Mouse (Mus musculus) layer of hippocampus, postnatal 25 days (tissue): Measurements from ENCODE around the gene Usp2. TPM values are rescaled to one million over a fixed set of nuclear protein-coding genes. Genes with fewer than 3 reads are reported as not detected.
A peak's percentile ranks its signal among the peaks of the same experiment; 100 is the strongest.

Experiments used
- DNase-seq, 2 experiments: peaks; one replicate each; pipeline ENCODE4 v3.0.0; 2022; ENCODE audit warnings: mixed read lengths in 2 of 2, low spot score in 1 of 2; ENCODE audit errors: extremely low spot score in 1 of 2
- total RNA-seq, 2 experiments: library from RNA; stranded (reverse); gene quantifications; 2 replicates each; pipeline ENCODE4 v1.2.3; 2021

Usp2 gene
- total RNA-seq, 2 experiments from 2014 or later = 59.4 to 81.4 TPM

DNA sequence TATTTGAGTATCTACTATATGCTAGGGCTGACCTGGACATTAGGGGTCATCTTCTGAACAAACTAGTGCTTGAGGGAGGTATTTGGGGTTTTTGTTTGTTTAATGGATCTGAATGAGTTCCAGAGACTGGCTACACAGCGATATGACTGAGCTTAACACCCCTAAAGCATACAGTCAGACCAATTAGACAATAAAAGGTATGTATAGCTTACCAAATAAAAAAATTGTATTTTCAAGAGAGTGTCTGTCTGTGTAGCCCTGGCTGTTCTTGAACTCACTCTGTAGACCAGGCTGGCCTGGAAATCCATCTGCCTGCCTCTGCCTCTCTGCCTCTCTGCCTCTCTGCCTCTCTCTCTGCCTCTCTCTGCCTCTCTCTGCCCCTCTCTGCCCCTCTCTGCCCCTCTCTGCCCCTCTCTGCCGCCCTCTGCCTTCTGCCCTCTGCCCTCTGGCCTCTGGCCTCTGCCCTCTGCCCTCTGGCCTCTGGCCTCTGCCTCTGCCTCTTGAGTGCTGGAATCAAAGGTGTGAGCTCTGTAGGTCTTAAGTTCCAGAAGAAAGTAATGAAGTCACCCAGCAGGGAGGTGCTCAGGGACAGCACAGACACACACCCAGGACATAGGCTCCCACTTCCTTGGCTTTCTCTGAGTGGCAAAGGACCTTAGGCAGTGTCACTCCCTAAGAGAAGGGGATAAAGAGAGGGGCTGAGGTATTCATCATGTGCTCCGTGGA, 21.5 kb upstream of the Usp2 start:
- no peak for DNase-seq

DNA sequence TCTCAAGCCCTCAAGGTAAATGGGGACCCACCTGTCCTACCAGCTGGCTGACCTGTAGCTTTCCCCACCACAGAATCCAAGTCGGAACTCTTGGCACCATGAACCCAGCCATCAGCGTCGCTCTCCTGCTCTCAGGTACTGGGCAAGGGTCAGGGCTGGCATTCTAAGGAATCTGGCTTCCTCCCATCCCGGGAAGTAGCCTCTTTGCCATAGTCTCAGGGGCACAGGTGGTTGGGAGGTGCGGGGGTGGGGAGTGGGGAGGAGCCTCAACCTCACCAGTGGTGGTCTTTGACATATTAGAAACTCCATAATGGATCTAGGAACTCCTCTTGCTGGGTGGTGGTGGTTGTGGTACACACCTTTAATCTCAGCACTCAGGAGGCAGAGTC, 20.9 kb upstream of the Usp2 start:
- DNase-seq = no peak

DNA sequence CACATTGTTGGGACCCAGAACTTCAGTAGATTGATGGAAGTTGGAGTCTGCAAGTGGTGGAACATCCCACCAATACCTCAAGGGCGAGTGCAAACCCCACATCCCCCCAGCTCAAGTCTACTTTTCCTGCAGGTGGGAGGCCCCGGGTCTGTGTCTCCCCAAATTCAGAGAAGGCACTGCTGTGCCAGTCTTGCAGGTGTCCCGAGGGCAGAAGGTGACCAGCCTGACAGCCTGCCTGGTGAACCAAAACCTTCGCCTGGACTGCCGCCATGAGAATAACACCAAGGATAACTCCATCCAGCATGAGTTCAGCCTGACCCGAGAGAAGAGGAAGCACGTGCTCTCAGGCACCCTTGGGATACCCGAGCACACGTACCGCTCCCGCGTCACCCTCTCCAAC, 20.4 kb upstream of the Usp2 start:
- no peak for DNase-seq

DNA sequence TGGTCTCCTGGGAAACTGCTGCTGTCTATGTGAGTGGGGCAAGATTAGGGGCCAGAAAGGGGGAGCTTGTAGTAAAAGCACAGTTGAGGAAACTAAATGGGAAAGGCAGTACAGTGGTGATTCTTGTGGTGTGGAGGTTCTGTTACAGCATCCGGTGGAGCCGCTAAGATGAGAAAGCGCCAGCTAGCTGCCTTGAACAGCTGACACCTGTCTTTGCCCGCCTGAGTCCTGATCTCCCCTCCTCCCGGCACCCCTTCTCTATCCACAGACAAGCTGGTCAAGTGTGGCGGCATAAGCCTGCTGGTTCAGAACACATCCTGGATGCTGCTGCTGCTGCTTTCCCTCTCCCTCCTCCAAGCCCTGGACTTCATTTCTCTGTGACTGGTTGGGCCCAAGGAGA, 19.8 kb upstream of the Usp2 start:
- DNase-seq = no peak

DNA sequence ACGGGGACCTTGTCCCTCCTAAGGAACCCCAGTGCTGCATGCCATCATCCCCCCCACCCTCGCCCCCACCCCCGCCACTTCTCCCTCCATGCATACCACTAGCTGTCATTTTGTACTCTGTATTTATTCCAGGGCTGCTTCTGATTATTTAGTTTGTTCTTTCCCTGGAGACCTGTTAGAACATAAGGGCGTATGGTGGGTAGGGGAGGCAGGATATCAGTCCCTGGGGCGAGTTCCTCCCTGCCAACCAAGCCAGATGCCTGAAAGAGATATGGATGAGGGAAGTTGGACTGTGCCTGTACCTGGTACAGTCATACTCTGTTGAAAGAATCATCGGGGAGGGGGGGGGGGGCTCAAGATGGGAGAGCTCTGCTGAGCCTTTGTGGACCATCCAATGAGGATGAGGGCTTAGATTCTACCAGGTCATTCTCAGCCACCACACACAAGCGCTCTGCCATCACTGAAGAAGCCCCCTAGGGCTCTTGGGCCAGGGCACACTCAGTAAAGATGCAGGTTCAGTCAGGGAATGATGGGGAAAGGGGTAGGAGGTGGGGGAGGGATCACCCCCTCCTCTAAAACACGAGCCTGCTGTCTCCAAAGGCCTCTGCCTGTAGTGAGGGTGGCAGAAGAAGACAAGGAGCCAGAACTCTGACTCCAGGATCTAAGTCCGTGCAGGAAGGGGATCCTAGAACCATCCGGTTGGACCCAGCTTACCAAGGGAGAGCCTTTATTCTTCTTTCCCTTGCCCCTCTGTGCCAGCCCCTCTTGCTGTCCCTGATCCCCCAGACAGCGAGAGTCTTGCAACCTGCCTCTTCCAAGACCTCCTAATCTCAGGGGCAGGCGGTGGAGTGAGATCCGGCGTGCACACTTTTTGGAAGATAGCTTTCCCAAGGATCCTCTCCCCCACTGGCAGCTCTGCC, 19.0 kb upstream of the Usp2 start:
- no peak for DNase-seq

- peak in 1 of 2 experiments; percentile 39 for DNase-seq
These were observed 18.1 kb upstream of the Usp2 start for GRCm38 (mm10) chr9:44048541-44049380.

- no peak for DNase-seq
These were observed 17.2 kb upstream of the Usp2 start for GRCm38 (mm10) chr9:44049381-44050165.

DNA sequence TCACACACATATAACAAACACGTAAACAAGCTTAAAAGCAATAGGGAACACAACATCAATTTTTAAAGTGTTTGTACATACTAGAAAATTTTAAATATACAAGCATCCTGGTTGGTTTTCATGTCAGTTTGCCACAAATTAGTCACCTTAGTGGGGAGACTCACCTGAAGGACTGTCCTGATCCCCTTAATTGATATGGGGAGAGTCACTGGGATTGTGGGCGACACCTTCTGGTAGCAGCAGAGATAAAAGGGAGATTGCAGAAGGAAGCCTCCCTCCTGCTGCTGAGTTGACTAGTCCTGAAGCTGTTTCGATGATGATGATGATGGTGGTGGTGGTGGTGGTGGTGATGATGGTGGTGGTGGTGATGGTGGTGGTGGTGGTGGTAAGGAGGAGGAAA, 14.0 kb upstream of the Usp2 start:
- DNase-seq = no peak

- no peak for DNase-seq
These were observed 12.9 kb upstream of the Usp2 start for GRCm38 (mm10) chr9:44053936-44054335.

DNA sequence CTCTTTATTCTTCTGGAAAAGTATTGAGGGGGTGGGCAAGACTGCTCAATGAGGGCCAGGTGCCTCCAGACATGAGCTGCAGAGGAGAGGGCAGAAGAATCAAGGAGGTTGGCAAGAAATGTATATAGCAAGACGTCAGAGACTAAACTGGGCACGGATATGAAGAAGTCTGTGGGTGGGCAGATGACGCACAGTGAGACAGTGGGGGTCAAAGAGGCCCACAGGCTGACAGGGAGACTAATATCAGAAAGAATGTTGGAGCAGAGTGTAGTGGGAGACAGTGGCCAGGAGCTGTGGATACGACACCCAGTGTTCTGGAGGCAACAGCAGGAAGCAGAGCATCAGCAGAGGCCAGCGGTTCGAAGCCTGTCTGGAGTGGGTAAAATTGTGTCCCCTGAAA, 8.2 kb upstream of the Usp2 start:
- no peak for DNase-seq

DNA sequence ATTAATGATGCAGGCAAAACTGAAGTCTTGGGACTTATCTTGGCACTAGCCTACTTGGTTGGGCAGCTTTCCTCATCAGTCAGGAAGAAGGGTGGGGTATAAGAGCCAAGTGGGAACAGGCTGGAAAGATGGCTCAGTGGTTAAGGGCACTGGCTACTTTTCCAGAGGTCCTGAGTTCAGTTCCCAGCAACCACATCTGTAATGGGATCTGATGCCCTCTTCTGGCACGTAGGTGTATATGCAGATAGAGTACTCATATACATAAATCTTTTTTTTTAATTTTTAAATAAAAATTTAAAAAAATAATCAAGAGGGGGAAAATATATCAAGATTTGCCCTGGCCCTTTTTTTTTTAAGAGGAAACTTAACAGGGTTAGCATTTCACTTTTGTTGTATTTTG, 1.6 kb upstream of the Usp2 start:
- no peak for DNase-seq

DNA sequence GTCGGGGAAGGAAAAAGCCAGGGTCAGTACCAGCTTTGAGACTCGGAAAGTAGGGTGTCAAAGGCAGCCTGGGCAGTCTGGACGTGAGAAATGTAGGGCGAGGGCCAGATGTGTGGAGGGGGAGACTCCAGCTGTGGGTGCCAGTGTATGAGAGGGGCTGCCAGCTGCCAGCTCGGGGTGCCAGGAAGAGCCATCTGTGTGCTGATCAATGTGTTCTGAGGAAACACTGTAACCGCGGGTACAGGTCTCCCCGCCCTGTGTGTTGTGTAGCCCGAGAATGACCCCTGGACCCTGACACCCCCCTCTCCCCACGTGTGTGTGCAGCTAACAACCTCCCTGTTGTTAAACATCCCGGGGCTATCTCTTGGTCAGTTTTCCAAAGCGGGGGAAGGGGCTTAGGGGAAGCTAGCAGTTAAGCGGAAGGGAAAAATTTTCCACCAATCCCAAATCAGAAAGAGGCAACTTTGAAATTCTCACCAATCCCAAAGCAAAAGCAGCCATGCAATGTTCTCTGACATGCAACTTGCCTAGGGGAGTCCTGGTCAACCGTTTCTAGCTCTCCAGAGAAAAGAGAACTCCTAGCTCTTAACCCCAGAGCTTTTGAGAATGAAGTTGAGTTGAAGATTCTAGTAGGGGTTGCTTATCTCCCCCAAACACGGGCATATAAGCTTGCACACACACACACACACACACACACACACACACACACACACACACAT, 579 bp downstream of the Usp2 start:
- no peak for DNase-seq

DNA sequence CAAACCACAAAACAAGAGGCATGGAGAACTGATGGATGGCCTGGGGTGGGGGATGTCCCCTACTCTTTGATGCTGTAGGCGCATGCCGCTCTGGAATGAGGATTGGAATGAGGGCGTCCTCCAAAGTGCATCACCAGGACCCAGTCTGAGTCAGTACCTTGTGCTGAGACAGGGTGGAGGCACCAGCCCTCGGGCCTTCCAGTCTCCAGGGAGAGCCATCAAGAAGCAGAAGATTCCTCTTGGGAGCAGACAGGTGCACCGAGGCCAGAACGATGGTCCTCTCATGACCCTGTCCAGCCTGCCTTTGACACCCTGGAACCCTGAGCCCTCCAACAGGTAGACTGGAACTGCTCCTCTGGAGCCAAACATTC, 1.1 kb downstream of the Usp2 start:
- DNase-seq = peak in 1 of 2 experiments; percentile 6

DNA sequence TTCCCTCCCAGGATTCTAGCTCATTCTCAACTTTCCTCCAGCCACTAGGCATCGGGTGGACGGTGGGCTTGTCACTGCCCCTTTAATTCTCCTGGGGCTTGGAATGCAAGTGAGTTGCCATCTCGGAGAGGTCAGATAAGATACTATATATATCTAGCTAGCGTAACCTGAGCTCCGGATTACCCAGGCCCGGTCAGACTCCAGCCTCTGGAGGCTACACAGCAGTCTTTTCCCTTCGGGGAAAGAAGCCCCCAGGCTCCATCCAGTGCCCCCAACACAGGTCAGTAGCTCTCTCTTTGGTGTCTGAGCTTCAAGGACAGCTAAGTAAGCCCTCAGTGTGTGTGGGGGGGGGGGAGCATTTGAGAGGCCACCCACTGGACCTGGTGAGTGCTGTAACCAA, 2.4 kb downstream of the Usp2 start:
- no peak for DNase-seq

DNA sequence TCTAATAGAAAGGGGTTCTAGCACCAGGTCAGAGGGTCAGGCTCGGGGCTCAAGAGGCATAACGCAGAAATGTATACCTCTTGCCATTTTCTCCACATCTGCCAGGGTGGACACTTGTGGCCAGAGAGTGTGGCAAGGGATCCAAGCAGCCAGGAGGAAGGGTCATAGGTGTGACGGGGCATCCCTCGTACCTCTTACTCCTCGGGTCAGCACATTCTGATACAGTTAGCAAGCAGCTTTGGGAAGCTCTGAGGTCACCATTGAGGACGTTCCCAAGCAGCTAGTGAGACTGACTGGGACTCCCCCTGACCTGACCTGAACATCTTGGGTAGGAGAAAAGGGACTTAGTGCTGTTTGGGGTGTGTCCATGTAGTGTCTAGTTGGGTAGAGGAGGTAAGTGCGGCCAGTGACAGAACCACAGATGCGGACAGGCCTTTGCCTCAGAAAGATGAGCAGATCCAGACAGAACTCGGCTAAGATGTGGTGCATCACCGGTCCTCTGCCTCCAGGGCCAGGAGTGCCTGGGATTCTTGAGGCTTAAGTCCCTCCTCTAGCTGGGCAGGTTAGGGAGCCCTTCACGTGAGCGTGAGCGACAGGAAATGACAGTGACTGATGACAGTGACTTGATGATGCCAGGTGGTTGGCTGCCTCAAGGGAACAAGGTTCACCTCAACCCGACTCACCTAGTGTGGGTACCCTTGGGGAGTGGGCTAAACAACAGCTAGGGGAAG, 3.5 kb downstream of the Usp2 start:
- DNase-seq = peak in 1 of 2 experiments; percentile 7

- peak in 1 of 2 experiments; percentile 8 for DNase-seq
These were observed 4.0 kb downstream of the Usp2 start for GRCm38 (mm10) chr9:44070844-44071231.

- DNase-seq = peak in 1 of 2 experiments; percentile 11
These were observed 5.2 kb downstream of the Usp2 start for GRCm38 (mm10) chr9:44071914-44072598.

DNA sequence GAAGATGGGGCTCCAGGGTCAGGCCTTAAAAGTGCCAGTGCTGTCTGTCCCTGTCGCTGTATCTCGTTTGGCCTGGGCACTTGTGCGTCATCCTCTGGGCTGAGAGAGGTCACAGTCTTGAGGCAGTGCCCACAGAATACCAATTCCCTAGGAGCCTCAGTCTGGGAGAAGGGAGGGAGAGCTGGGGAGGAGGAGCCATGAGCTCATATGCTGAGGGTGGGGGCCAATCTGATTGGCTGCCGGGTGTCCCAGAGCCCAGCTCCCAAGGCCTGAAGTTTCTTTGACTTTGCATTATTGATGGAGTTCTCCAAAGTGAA, 5.7 kb downstream of the Usp2 start:
- DNase-seq = peak in 1 of 2 experiments; percentile 14
